Mouse (Mus musculus) Patski (cell line): ENCODE measurements around the gene Togaram2. TPM values are rescaled to one million over a fixed set of nuclear protein-coding genes. Genes with fewer than 3 reads are reported as not detected.

Experiments used
- ATAC-seq: fragments of 100-300 bp; one replicate; pipeline ENCODE4 v1.8.0; 2021
- CTCF ChIA-PET: fragments of 350-600 bp; sonication (Branson Sonifier 250); formaldehyde crosslinking; loops from one replicate; lab custom pipeline; 2022; ENCODE audit warnings: inconsistent platforms; lab: Charles Lee
- POLR2A ChIA-PET: fragments of 350-600 bp; sonication (Branson Sonifier 250); formaldehyde crosslinking; loops from one replicate; lab custom pipeline; 2022; ENCODE audit warnings: antibody characterized with exemption, inconsistent platforms; lab: Charles Lee
- DNase-seq: peaks from one replicate; pipeline ENCODE4 v3.0.0-alpha.2; 2011; ENCODE audit warnings: low read depth, low spot score
- H3K27me3 ChIP-seq: fragments of 371-371 bp; one replicate; pipeline ENCODE4 v1.5.1; 2021
- CTCF ChIP-seq: fragments of 100-300 bp; IDR thresholded peaks from one replicate; pipeline ENCODE4 v1.5.1; 2021
- in situ Hi-C: fragments of 300-500 bp; cut with MboI; formaldehyde crosslinking; loops from 3 replicates; pipeline ENCODE4 v1.11.1; 2018; ENCODE audit warnings: low pct_unique_long_range_greater_than_20kb, mixed read lengths
- polyA plus RNA-seq: library from polyadenylated mRNA; unstranded; gene quantifications from one replicate; pipeline ENCODE4 v1.2.3, GENCODE M21; 2021

The Togaram2 gene
- polyA plus RNA-seq, 1 experiment from 2014 or later, result 1.8 TPM

GRCm38 (mm10) chr17:71695716-71696315, 22.8 kb downstream of the Togaram2 start:
- ChIA-PET CTCF (no interaction called here), POLR2A (no interaction called here)
- ATAC-seq (peak; percentile 18), DNase-seq (peak; percentile 22)
- no peaks in the 10 kb centered on the region for H3K27me3 ChIP-seq
- in situ Hi-C loops, result no loop called here
- TF ChIP-seq CTCF, result no peak

DNA sequence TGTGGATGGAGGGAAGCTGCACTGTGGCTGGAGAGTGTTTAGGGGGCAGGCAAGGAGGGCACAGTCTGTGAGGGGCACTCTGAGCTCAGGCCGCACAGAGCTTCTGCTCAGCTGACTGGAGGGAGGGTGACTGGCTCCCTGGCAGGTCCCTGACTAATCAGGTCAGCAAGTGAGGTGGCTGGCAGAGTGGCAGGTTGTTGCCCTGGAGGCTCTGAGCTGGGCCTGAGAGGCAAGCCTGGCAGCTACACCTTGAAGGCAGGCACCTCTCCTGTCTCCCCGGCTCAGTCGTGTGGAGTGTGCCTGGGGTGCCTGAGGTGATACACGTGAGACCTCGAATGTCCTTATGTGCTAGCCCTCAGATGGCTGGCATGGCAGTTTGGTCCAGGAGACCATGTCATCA, 23.3 kb downstream of the Togaram2 start:
- TF ChIP-seq CTCF, result no peak
- POLR2A ChIA-PET, result no interaction called here
- H3K27me3 ChIP-seq, result no peaks in the 10 kb centered on the region
- ATAC-seq (no peak), DNase-seq (no peak)
- in situ Hi-C loops, result no loop called here
- CTCF ChIA-PET, result no interaction called here

DNA sequence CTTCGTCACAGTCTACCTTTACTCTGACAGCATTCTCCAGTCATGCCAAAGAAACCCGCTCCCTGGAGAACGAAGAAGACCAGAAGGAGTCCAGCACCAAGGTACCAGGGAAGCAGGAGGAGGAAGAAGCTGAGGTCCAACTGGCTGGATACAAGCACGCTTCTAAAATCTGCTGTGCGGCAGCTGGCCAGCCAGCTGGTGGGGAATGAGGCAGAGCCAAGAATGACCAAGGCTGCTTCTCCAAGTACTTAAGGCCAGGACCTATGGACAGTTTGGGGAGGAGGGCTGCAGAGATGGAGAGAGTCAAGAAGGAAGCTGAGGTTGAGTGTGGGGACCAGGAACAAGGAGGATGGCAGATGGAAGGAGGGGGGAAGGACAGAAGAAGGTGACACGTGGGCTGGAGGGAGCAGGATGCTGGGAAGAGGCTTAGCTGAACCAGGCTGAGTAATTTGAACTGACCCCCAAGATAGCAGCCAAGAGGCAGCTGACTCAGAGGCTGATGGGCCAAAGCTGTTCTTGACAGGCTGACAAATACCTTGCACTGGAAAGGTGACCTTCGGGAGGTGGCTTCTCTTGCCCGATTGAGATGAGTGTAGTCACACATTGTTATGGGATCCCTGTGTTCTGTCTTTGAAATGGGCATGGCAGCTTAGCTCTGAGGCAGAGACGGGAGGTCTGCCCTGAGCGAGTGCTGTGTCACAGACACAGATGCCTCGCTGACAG, 25.0 kb downstream of the Togaram2 start:
- no peak for TF ChIP-seq CTCF
- POLR2A ChIA-PET, result no interaction called here
- ATAC-seq (no peak), DNase-seq (peak; percentile 22)
- no peaks in the 10 kb centered on the region for H3K27me3 ChIP-seq
- in situ Hi-C loops, result no loop called here
- CTCF ChIA-PET, result interaction anchor here (1.2 to 1.5 kb wide), 2 partner anchors 9 to 35 kb away, joined by 3 to 4 read pairs; no protein-coding TSS in a partner anchor

- ATAC-seq (no peak), DNase-seq (no peak)
- in situ Hi-C loops, result no loop called here
- TF ChIP-seq CTCF, result no peak
- H3K27me3 ChIP-seq, result no peaks in the 10 kb centered on the region
- POLR2A ChIA-PET, result no interaction called here
- CTCF ChIA-PET, result interaction anchor here (1.2 to 1.5 kb wide), 2 partner anchors 10 to 35 kb away, joined by 3 to 4 read pairs; no protein-coding TSS in a partner anchor
Observed at GRCm38 (mm10) chr17:71698619-71698956, 25.5 kb downstream of the Togaram2 start.

- TF ChIP-seq CTCF, result no peak
- no peaks in the 10 kb centered on the region for H3K27me3 ChIP-seq
- in situ Hi-C loops, result no loop called here
- POLR2A ChIA-PET, result no interaction called here
- no peak for ATAC-seq
- no peak for DNase-seq
- CTCF ChIA-PET, result interaction anchor here (1.6 kb wide), 1 partner anchor 11 kb away, joined by 5 read pairs; no protein-coding TSS in a partner anchor
Observed at GRCm38 (mm10) chr17:71705113-71705512, 32.1 kb downstream of the Togaram2 start.

- ChIA-PET CTCF (interaction anchor here (1.6 kb wide), 1 partner anchor 12 kb away, joined by 5 read pairs; no protein-coding TSS in a partner anchor), POLR2A (interaction anchor here (0.6 kb wide), 1 partner anchor 16 kb away, joined by 3 read pairs; no protein-coding TSS in a partner anchor)
- in situ Hi-C loops, result no loop called here
- H3K27me3 ChIP-seq, result no peaks in the 10 kb centered on the region
- no peak for TF ChIP-seq CTCF
- ATAC-seq, result no peak
- DNase-seq, result no peak
Observed at GRCm38 (mm10) chr17:71705550-71706480, 32.8 kb downstream of the Togaram2 start.

GRCm38 (mm10) chr17:71707715-71708114, 34.7 kb downstream of the Togaram2 start:
- CTCF ChIA-PET, result no interaction called here
- no peaks in the 10 kb centered on the region for H3K27me3 ChIP-seq
- no peak for TF ChIP-seq CTCF
- in situ Hi-C loops, result no loop called here
- DNase-seq (no peak), ATAC-seq (no peak)
- POLR2A ChIA-PET, result no interaction called here

GRCm38 (mm10) chr17:71712279-71712678, 39.2 kb downstream of the Togaram2 start:
- in situ Hi-C loops, result no loop called here
- no peak for TF ChIP-seq CTCF
- DNase-seq, result no peak
- ChIA-PET POLR2A (no interaction called here), CTCF (interaction anchor here (1.0 kb wide), 1 partner anchor 11 kb away, joined by 4 read pairs; no protein-coding TSS in a partner anchor)
- no peaks in the 10 kb centered on the region for H3K27me3 ChIP-seq
- no peak for ATAC-seq

DNA sequence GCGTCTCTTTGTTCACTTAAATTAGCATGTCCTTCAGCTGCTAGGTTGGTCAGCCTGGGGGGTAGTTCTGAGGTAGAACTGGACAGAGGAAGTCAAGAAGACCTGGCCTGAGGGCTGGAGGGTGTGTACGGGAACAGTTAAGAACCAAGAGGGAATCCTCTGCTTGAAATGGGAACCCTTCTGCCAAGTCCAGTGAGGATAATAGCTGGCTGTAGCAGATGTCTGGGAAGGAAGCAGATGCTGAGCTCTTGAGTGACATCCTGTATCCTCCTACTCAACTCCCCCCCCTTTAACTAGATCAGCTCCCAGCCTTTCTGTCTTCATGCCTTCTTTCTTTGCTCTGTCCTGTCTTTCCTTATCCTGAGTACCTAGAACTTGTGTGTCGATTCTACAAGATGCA, 42.0 kb downstream of the Togaram2 start:
- in situ Hi-C loops, result no loop called here
- ATAC-seq, result no peak
- POLR2A ChIA-PET, result no interaction called here

DNA sequence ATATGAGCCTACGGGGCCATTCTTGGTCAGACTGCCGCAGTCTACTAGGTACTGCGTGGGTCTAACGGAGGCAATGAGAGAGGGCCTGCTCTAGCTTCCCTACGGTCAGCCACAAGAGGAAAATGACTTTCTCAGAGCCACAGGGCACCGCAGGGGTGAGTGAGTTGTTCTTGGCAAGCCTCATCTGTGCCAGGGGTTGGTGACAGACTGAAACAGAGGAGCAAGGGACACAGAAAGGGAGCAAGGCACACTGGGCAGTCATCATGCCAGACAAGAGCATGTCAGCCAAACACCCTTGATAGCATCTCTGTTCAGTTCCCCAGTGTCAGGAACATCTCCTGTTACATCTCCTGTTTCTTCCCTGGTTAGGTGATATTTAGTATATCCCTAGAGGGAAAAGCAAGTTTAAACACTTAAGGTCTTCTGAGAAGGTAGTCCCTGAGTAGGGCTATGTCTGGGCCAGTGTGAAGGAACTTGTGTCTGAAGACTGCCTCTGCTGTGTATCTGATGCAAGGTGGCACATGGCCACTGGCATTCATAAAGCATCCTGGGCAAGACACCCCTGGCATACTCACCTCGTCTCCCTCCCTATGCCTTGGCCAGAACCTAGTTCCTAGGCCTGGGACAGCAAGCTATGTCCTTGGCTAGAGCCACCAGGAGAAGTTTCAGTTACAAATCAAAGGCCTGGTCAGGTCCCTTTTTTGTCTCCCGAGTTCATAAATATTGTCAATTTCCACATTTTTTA, 45.0 kb downstream of the Togaram2 start:
- ChIA-PET CTCF (no interaction called here), POLR2A (no interaction called here)
- ATAC-seq (no peak), DNase-seq (no peak)
- peaks cover 4% of the 10 kb centered on the region for H3K27me3 ChIP-seq
- in situ Hi-C loops, result no loop called here
- no peak for TF ChIP-seq CTCF

More for the DNA sequence above, 42.0 kb downstream of the Togaram2 start:
- TF ChIP-seq CTCF, result no peak
- DNase-seq, result no peak
- H3K27me3 ChIP-seq, result no peaks in the 10 kb centered on the region
- CTCF ChIA-PET, result interaction anchor here (1.5 kb wide), 1 partner anchor 14 kb away, joined by 4 read pairs; no protein-coding TSS in a partner anchor
